Mouse (Mus musculus): ENCODE results near the gene AI661453.
"Not testable (repeated sequence)": the region's sequence is repeated elsewhere in the genome, so short reads cannot be mapped to it uniquely, and the experiment has no call there.

The AI661453 gene

GRCm38 (mm10) chr17:47436156-47436906 is at the start of gene AI661453:
Gene AI661453 (plus strand): TSS chr17:47436615.
- DNase-seq (ENCODE audit: low spot score), result peak; percentile 52

- peak; percentile 56 for DNase-seq (ENCODE audit: low spot score)
These were observed 49.8 kb upstream of the AI661453 start for GRCm38 (mm10) chr17:47386649-47387048.

DNA sequence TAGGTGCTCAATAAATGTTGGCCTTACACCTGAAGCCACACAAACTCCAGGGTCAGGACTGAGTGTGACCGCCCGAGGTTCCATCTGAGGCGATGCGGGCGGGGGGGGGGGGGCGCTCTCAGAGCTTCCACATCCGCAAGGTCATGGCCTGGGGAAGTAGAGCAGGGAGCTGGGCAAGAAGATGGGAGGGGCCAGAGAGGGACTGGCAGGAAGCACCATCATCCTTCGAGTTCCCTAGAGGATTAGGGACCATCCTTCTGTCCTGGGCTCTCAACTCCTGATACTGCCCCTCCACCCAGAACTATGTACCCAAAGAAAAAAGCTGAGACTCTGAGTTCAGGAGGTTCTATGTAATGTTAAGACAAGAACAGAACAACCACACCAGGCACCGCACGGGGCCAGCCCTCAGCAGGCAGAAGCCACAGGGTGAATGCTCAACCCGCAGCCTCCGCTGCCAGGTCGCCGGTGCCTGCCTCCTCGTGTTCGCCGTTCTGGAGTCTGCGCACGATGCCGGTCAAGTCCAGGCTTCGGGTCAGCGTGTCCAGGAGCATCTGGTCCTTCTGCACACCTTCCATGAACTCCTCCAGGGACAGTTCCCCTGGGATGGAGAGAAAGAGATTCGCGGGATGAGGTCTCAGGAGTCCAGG is 42.1 kb upstream of the AI661453 start:
- DNase-seq (ENCODE audit: low spot score), result no peak

DNA sequence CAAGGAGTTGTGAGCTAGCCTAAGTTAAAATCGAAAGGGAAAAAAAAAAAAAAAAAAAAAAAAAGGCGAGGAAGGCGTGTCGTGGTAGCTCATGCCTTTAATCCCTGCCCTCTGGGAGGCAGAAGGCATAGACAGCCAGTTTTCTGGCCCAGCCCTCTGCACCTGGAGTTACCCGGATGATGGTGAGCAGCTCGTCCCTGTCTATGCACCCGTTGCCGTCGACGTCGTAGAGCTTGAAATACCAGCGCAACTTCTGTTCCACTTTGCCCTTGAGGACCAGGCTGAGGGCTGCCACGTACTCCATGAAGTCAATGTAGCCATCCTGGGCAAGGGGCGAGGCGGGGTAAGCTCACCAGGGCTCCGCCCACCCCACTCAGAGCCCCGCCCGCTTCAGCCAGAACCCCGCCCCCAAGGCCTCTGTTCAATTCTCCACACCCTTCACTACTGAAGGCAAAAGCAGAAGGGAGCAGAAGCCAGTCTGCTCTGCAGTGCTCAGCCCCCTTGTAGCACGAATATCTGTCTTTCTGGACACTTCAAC is 41.0 kb upstream of the AI661453 start:
- DNase-seq (ENCODE audit: low spot score), result peak; percentile 37

- DNase-seq (ENCODE audit: low spot score), result no peak
These were observed 37.3 kb upstream of the AI661453 start for GRCm38 (mm10) chr17:47399091-47399490.

DNA sequence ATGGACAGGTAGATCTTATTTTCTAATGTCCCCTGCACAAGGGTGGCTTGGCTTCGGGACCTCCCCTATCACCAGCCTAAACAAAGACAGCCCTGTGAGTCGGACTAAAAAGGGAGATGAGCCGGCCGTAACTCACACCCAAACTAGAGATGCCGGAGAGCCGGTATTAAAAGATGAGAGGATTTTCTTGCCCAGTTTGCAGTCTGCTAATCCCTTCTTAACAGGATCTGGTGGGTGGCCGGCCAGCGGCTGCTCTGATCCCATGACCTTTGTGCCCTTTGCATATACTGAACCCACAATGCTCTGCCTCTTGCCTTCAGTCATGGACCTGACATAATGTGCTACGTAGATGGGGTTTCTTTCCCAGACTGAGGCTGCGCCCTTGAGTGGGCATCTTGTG is 36.0 kb upstream of the AI661453 start, which contains the start of gene Guca1a:
Gene Guca1a, minus strand, starts transcription at position 134 of the 400 bp plus-strand sequence.
- no peak for DNase-seq (ENCODE audit: low spot score)

DNA sequence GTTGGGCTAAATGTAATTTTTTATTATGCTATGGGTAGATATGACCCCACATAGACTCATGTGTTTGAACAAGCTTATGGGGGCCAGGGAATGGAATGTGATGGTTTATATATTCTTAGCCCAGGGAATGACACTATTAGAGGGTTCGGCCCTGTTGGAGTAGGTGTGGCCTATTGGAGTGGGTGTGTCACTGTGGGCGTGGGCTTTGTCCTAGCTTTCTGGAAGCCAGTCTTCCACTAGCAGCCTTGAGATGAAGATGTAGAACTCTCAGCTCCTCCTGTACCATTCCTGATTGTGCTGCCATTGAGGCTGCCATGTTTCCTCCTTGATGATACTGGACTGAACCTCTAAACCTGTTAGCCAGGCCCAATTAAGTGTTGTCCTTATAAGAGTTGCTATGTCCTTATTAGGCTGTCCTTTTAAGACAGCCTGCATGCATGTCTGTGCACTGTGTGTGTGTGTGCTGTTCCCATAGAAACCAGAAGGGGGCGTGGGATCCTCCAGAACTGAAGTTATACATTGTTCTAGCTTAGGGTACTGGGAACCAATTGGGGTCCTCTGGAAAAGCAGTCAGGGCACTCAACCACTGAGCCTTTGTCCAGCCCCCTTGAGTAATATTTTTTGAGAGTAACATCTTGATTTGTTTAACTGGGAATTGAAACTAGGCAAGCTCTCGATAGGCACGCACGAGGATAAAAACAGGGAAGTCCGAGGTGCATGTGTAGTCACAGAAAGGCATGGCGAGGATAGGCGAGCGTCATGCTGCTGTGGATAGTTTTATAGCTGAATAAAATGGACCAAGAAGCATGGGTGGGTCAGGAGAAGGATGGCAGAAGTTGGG is 28.5 kb upstream of the AI661453 start:
- no peak for DNase-seq (ENCODE audit: low spot score)

GRCm38 (mm10) chr17:47408558-47408898 is 27.9 kb upstream of the AI661453 start:
- DNase-seq (ENCODE audit: low spot score), result peak; percentile 59

- not testable (repeated sequence) for DNase-seq (ENCODE audit: low spot score)
These were observed 26.2 kb upstream of the AI661453 start for GRCm38 (mm10) chr17:47409897-47410861.

- no peak for DNase-seq (ENCODE audit: low spot score)
These were observed 16.2 kb upstream of the AI661453 start for GRCm38 (mm10) chr17:47420195-47420594.

DNA sequence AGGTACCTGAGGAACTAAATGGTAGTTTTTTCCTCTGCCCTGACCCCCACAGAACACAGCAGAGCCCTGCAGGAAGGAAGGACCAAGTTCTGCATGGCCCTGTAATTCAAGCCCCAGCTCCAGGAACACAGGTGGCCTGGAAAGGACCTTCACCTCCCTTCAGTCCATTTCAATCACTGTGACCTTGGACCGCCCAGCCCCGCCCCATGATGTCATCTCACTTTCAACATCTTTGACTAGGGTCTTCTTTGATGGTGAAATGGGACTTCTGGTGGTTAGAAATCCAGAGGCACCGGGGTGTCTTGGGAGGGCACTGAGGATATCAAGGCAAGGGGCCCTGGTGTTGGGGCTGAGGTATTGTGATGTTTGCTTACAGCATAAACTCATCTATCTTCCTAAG is 14.8 kb upstream of the AI661453 start:
- no peak for DNase-seq (ENCODE audit: low spot score)

DNA sequence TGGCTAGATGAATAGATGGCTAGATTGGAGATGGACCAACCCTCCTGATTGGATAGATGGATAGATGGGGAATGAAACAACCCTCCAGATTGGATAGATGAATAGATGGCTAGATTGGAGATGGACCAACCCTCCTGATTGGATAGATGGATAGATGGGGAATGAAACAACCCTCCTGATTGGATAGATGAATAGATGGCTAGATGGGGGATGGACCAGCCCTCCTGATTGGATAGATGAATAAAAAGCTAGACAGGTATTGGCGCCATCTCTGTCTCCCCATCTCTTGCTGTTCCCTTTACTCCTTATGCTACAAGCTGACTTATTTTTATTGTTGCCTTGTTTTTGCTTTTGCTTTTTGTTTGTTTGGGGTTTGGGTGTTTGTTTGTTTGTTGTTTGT is 13.8 kb upstream of the AI661453 start:
- DNase-seq (ENCODE audit: low spot score), result not testable (repeated sequence)

- no peak for DNase-seq (ENCODE audit: low spot score)
These were observed 12.2 kb upstream of the AI661453 start for GRCm38 (mm10) chr17:47424186-47424585.

- no peak for DNase-seq (ENCODE audit: low spot score)
These were observed 9.1 kb upstream of the AI661453 start for GRCm38 (mm10) chr17:47427316-47427715.

GRCm38 (mm10) chr17:47428831-47429304 is 7.5 kb upstream of the AI661453 start:
- peak; percentile 29 for DNase-seq (ENCODE audit: low spot score)

GRCm38 (mm10) chr17:47430815-47431214 is 5.6 kb upstream of the AI661453 start:
- no peak for DNase-seq (ENCODE audit: low spot score)

DNA sequence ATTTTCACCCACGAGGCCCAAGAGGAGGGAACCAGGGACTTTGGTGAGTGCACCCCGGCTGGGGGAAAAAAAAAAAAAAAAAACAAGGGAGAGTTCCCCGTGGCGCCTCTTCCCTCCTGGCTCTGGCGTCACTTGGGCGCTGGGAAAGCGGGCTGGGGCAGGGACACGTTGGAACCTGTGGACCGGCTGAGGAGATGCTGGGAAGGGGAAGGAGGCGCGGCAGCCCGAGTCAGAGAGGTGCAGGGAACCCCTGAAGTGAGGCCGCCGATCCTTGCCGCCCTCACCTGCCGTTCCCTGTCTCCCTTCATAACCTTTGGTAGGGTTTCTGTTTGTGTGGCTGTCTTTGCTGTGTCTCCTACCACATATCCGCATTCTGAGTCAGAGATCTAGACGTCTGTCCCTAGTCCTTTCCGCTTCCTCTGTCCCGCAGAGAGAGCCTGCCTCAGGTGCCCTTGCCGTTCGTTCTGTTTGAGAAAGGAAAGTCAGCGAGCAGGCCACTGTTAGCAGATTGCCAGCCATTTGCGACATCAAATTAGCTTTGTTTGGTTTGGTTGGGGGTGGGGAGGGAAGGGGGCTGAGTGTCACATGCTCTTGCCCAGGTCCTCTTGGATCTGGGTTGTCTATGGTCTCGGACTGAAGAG is 612 bp downstream of the AI661453 start, which contains the start of gene 1700001C19Rik:
Gene 1700001C19Rik, minus strand, starts transcription at position 470 of the 641 bp plus-strand sequence.
- no peak for DNase-seq (ENCODE audit: low spot score)

- DNase-seq (ENCODE audit: low spot score), result no peak
These were observed 2.2 kb downstream of the AI661453 start for GRCm38 (mm10) chr17:47438611-47439010.

DNA sequence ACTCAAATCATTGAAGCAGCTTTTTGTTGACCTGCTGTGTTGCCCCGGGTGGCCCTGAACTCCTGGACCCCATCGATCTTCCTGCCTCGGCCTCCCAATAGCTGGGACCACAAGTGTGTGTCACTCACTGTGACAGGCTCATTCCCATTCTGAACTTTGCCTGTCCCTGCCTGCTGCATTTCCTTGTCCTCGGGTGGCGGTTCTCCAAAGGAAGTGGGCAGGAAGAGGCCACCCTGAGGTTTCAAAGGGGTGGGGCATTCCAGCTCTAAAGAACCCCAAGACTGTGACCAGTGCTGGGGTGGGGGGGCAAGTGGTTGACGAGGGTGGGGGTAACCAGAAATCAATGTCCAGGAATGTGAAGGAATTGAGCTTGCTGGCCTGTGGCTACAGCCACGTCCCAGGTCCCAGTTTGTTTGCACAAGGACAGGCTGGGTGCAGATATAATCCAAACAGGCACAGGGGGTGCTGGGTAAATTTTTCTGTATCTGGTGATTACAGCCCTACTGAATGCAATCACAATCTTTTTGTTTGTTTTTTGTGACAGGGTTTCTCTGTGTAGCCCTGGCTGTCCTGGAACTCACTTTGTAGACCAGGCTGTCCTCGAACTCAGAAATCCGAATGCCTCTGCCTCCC is 3.1 kb downstream of the AI661453 start:
- no peak for DNase-seq (ENCODE audit: low spot score)

DNA sequence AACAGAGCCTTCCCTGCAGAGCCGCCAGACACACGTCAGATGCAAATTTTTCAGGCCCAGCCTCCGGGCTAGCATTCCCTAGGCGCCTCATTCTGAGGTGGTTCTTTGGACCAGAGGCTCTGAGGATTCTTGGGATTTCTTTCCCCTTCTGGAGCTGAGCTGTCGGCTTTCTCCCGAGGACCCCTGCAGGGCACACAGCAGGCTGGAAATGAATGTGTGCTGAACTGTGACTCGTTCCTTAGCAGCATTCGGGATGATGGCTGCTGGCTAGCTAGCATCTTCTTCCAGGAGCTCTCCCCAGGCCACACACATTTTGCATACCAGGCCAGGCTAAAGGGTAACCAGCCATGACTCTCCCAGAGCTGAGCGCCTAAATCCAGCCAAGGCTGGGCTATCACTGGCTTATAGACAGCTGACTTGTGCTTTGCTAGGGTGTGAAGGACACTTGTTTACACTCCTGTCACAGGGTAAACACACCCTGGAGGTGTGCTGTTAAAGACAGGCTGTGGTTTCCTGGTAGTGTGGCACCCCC is 4.0 kb downstream of the AI661453 start:
- no peak for DNase-seq (ENCODE audit: low spot score)

Measured in ovary, postnatal 14 days (tissue).